Mouse (Mus musculus) heart, postnatal 0 days (tissue): ENCODE results near the gene Nkx2-3.

Experiments used
- CTCF ChIP-seq: IDR thresholded peaks from 2 replicates; pipeline ENCODE4 v1.5.1; 2016; ENCODE audit warnings: antibody characterized with exemption, control low read depth, low read depth
- EP300 ChIP-seq: IDR thresholded peaks from 2 replicates; pipeline ENCODE4 v1.6.1; 2016; ENCODE audit warnings: antibody characterized with exemption, low read depth

DNA sequence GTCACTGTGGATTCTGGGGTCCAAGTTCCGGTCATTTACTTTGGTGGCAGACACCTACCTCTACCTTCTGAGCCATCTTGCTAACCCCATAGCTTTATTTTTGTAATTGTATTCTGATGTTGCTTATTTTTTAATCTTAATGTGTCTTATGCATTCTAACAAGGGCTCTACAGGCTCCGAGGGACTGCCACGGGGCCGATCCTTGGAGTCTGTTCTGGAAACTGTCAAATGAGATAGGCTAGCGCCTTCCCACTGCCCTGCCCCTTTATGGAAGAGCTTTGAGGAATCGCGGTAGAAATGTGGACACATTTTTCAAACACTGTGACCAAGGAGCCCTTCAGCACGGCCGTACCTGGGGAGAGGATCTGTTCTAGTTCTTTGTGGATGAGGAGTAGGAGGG, 30.7 kb downstream of the Nkx2-3 start:
- TF ChIP-seq CTCF (no peak), EP300 (no peak)
